Mouse (Mus musculus): ENCODE results near the gene Sparcl1. TPM values are rescaled to one million over a fixed set of nuclear protein-coding genes. Genes with fewer than 3 reads are reported as not detected.

Sparcl1 gene
- polyA plus RNA-seq, 1 experiment: 1,727 TPM

- DNase-seq (ENCODE audit: extremely low spot score in 1 of 2, low spot score in 1 of 2): no peak
Measured at GRCm38 (mm10) chr5:104035066-104035465, 78.5 kb downstream of the Sparcl1 start.

- no peak for DNase-seq (ENCODE audit: extremely low spot score in 1 of 2, low spot score in 1 of 2)
Measured at GRCm38 (mm10) chr5:104032434-104033097, 81.0 kb downstream of the Sparcl1 start.

Other genes with a start within 250 kb of the Sparcl1 start
- 28.9 and 29.4 TPM in 2 replicates for gene Klhl8, start 202.5 kb downstream of the Sparcl1 start, polyA plus RNA-seq (2012; rRNA removed)
- 0.32 and 0.34 TPM in 2 replicates for gene Hsd17b13, start 136.3 kb downstream of the Sparcl1 start, polyA plus RNA-seq (2012; rRNA removed)
- gene Hsd17b11, start 91.8 kb downstream of the Sparcl1 start, polyA plus RNA-seq (2012; rRNA removed): 48.7 and 49.3 TPM in 2 replicates
- 79.1 and 81.9 TPM in 2 replicates for gene Nudt9, start 67.4 kb downstream of the Sparcl1 start, polyA plus RNA-seq (2012; rRNA removed)
- gene Gm17660, start 36.1 kb downstream of the Sparcl1 start, polyA plus RNA-seq (2012; rRNA removed): not detected in 2 replicates
- 0.02 and 0.04 TPM in 2 replicates for gene Dspp, start 57.0 kb upstream of the Sparcl1 start, polyA plus RNA-seq (2012; rRNA removed)
- 4.1 and 4.3 TPM in 2 replicates for gene Dmp1, start 88.9 kb upstream of the Sparcl1 start, polyA plus RNA-seq (2012; rRNA removed)
- gene Ibsp, start 185.4 kb upstream of the Sparcl1 start, polyA plus RNA-seq (2012; rRNA removed): 0.12 and 0.40 TPM in 2 replicates
- 0.06 TPM in 1 of 2 replicates, not detected in the other for gene Mepe, start 211.6 kb upstream of the Sparcl1 start, polyA plus RNA-seq (2012; rRNA removed)

Measured in frontal cortex, adult 2 months (tissue).